14 mouse cellular contexts compared by ENCODE assay signal in genomic region chr4:132569115-132569514, GRCm38 (mm10). TPM values are rescaled to one million over a fixed set of nuclear protein-coding genes. Genes with fewer than 3 reads are reported as not detected.
DNase-seq lines count a peak whose midpoint lies in the region; ATAC-seq and TF ChIP-seq lines count a peak whose summit lies in the region.
"Had no signal": no experiment of that assay in that cellular context is flagged by ENCODE, and none has a peak within 500 bp of the region (broad histone marks: within the 10 kb centered on the region; RNA-seq: fewer than 3 reads in every experiment).

No protein-coding gene starts in this region.

- no peaks in the 10 kb centered on the region for H3K36me3 ChIP-seq in forebrain, postnatal 0 days (ENCODE audit: insufficient read depth)
- no peaks in the 10 kb centered on the region for H3K36me3 ChIP-seq in forebrain, embryonic 11.5 days (ENCODE audit: control insufficient read depth, insufficient read depth, low read length)
- no peaks in the 10 kb centered on the region for H3K36me3 ChIP-seq in liver, postnatal 0 days (replicated peaks; ENCODE audit: insufficient read depth, low read length)
- H3K36me3 ChIP-seq in liver, embryonic 11.5 days (ENCODE audit: control insufficient read depth, insufficient read depth, low read length): no peaks in the 10 kb centered on the region
- no peaks in the 10 kb centered on the region for H3K36me3 ChIP-seq in ES-E14 (ENCODE audit: control insufficient read depth, insufficient read depth, low read length, poor library complexity, severe bottlenecking)
- H3K36me3 ChIP-seq: forebrain, embryonic 12.5 days; limb, embryonic 12.5 days had no signal

- DNase-seq in forebrain, postnatal 0 days: no peak
- DNase-seq in forebrain, embryonic 11.5 days (ENCODE audit: low spot score): no peak
- no peak for DNase-seq in liver, postnatal 0 days
- no peak for DNase-seq in liver, embryonic 11.5 days (ENCODE audit: low spot score)
- peak; percentile 53 for DNase-seq in ES-E14 (ENCODE audit: low read depth, low spot score)
- DNase-seq in mesoderm, embryonic 11.5 days (ENCODE audit: low read depth, low spot score): peak; percentile 15
- DNase-seq in yolk sac, embryonic 10.5 days (ENCODE audit: low spot score): no peak
- DNase-seq in c-Kit-positive CD71-positive TER-119-positive erythroid progenitor cells, embryonic 14.5 days (ENCODE audit: low spot score): no peak
- DNase-seq: cerebellum, adult 2 months; gastrocnemius, postnatal 25 days; kidney, adult 11 months; lung, postnatal 4 days had no signal

- TF ChIP-seq EP300 in liver, postnatal 0 days (IDR thresholded peaks at IDR 0.05; ENCODE audit: low read depth): no peak

- ATAC-seq in forebrain, postnatal 0 days: no peak
- no peak for ATAC-seq in forebrain, embryonic 11.5 days (replicated peaks; ENCODE audit: low FRiP score)
- ATAC-seq in liver, postnatal 0 days: no peak
- no peak for ATAC-seq in liver, embryonic 11.5 days (replicated peaks; ENCODE audit: low FRiP score)

- H3K4me1 ChIP-seq in forebrain, postnatal 0 days (ENCODE audit: insufficient read depth): no peaks in the 10 kb centered on the region
- H3K4me1 ChIP-seq in forebrain, embryonic 11.5 days (replicated peaks; ENCODE audit: control insufficient read depth, insufficient read depth, low read length): no peaks in the 10 kb centered on the region
- peaks cover 14% of the 10 kb centered on the region; the same call in 1 of the 2 replicates for H3K4me1 ChIP-seq in liver, postnatal 0 days (ENCODE audit: insufficient read depth)
- H3K4me1 ChIP-seq in liver, embryonic 11.5 days (replicated peaks; ENCODE audit: control insufficient read depth, insufficient read depth, low read length): peaks cover under 1% of the 10 kb centered on the region; the same call in 1 of the 2 replicates
- H3K4me1 ChIP-seq in ES-E14 (ENCODE audit: control insufficient read depth in 2 of 2, insufficient read depth in 2 of 2, low read length in 2 of 2, poor library complexity in 1 of 2): peaks cover 4 to 6% of the 10 kb centered on the region in 2 experiments; a peak in 2 of 4 replicates
- H3K4me1 ChIP-seq: limb, embryonic 12.5 days had no signal

- H3K9ac ChIP-seq in forebrain, postnatal 0 days: no peak overlapping the region
- H3K9ac ChIP-seq in forebrain, embryonic 11.5 days (ENCODE audit: low read length): no peak overlapping the region
- no peak overlapping the region for H3K9ac ChIP-seq in liver, postnatal 0 days (replicated peaks)
- no peak overlapping the region for H3K9ac ChIP-seq in liver, embryonic 11.5 days (ENCODE audit: low read depth, low read length)
- H3K9ac ChIP-seq in ES-E14 (ENCODE audit: insufficient read depth, low read depth, low read length, poor library complexity, severe bottlenecking): no peak overlapping the region
- H3K9ac ChIP-seq: forebrain, embryonic 12.5 days; limb, embryonic 12.5 days had no signal

- H3K9me3 ChIP-seq in forebrain, postnatal 0 days (ENCODE audit: low read length): no peaks in the 10 kb centered on the region
- H3K9me3 ChIP-seq in forebrain, embryonic 11.5 days (ENCODE audit: control insufficient read depth, low read length): no peaks in the 10 kb centered on the region
- no peaks in the 10 kb centered on the region for H3K9me3 ChIP-seq in liver, postnatal 0 days (ENCODE audit: low read length)
- no peaks in the 10 kb centered on the region for H3K9me3 ChIP-seq in liver, embryonic 11.5 days (ENCODE audit: control insufficient read depth, low read length)
- H3K9me3 ChIP-seq in ES-E14 (ENCODE audit: control insufficient read depth, insufficient read depth, low read depth, low read length): no peaks in the 10 kb centered on the region

- WGBS in forebrain, postnatal 0 days: 88% methylated on average over 5 of the region's 5 CpGs
- 91% methylated on average over 5 of the region's 5 CpGs for WGBS in forebrain, embryonic 11.5 days
- WGBS in liver, postnatal 0 days (ENCODE audit: insufficient replicate concordance): 87% methylated on average over 5 of the region's 5 CpGs
- 91% methylated on average over 5 of the region's 5 CpGs for WGBS in liver, embryonic 11.5 days

- H3K27ac ChIP-seq in forebrain, postnatal 0 days (ENCODE audit: low read depth, low read length): no peak overlapping the region
- no peak overlapping the region for H3K27ac ChIP-seq in forebrain, embryonic 11.5 days (ENCODE audit: low read depth, low read length)
- H3K27ac ChIP-seq in liver, postnatal 0 days (ENCODE audit: low read depth): no peak overlapping the region
- H3K27ac ChIP-seq in liver, embryonic 11.5 days (ENCODE audit: low read depth, low read length): no peak overlapping the region
- peak overlapping the region; percentile 18; the same call in 1 of the 2 replicates for H3K27ac ChIP-seq in ES-E14 (ENCODE audit: insufficient read depth, low read depth, low read length, poor library complexity, severe bottlenecking)
- H3K27ac ChIP-seq: forebrain, embryonic 12.5 days; limb, embryonic 12.5 days had no signal

- in situ Hi-C loops in ES-E14 (cut with MboI; ENCODE audit: low sequenced_read_pairs in 2 of 2, unreplicated experiment in 2 of 2): no loop called here

- peak; percentile 41; the same call in 1 of the 2 replicates for TF ChIP-seq CTCF in forebrain, postnatal 0 days (IDR thresholded peaks at IDR 0.05; ENCODE audit: low read depth)
- TF ChIP-seq CTCF in liver, postnatal 0 days (IDR thresholded peaks at IDR 0.05; ENCODE audit: low read depth): peak; percentile 67

- no peak overlapping the region for H3K4me2 ChIP-seq in forebrain, postnatal 0 days (ENCODE audit: low read depth)
- H3K4me2 ChIP-seq in forebrain, embryonic 11.5 days (ENCODE audit: low read depth, low read length, severe bottlenecking): no peak overlapping the region
- H3K4me2 ChIP-seq in liver, postnatal 0 days (ENCODE audit: low read depth, low read length): no peak overlapping the region
- no peak overlapping the region for H3K4me2 ChIP-seq in liver, embryonic 11.5 days
- H3K4me2 ChIP-seq: forebrain, embryonic 12.5 days; limb, embryonic 12.5 days had no signal

- no peaks in the 10 kb centered on the region for H3K27me3 ChIP-seq in forebrain, postnatal 0 days (ENCODE audit: insufficient read depth, low read length)
- H3K27me3 ChIP-seq in forebrain, embryonic 11.5 days (ENCODE audit: control insufficient read depth, insufficient read depth, low read length): no peaks in the 10 kb centered on the region
- H3K27me3 ChIP-seq in liver, postnatal 0 days (ENCODE audit: insufficient read depth, low read length): no peaks in the 10 kb centered on the region
- no peaks in the 10 kb centered on the region for H3K27me3 ChIP-seq in liver, embryonic 11.5 days (replicated peaks; ENCODE audit: control insufficient read depth, insufficient read depth, low read length)
- H3K27me3 ChIP-seq: forebrain, embryonic 12.5 days; limb, embryonic 12.5 days had no signal

- no peak overlapping the region for H3K4me3 ChIP-seq in forebrain, postnatal 0 days (ENCODE audit: low read depth, low read length)
- no peak overlapping the region for H3K4me3 ChIP-seq in forebrain, embryonic 11.5 days (ENCODE audit: low read depth, low read length)
- no peak overlapping the region for H3K4me3 ChIP-seq in liver, postnatal 0 days (ENCODE audit: low read depth, low read length)
- no peak overlapping the region for H3K4me3 ChIP-seq in liver, embryonic 11.5 days (ENCODE audit: low read depth, low read length)
- H3K4me3 ChIP-seq in ES-E14 (ENCODE audit: insufficient read depth in 1 of 2, low read depth in 1 of 2, low read length in 2 of 2, poor library complexity in 1 of 2, severe bottlenecking in 1 of 2): no peak overlapping the region
- H3K4me3 ChIP-seq: forebrain, embryonic 12.5 days; limb, embryonic 12.5 days had no signal

TF ChIP-seq in ES-E14, 5 proteins besides CTCF, POLR2A, EP300 and RAD21:
- TF ChIP-seq ZC3H11A (IDR thresholded peaks at IDR 0.05; ENCODE audit: borderline replicate concordance, low read depth, low read length): peak; percentile 53
- TF ChIP-seq HCFC1 (IDR thresholded peaks at IDR 0.05; ENCODE audit: borderline replicate concordance, insufficient read depth, low read length): no peak

RNA-seq across cellular contexts. Expression of gene Ptafr, which starts 5.2 kb away (rescaled TPM):
- total RNA-seq in forebrain, postnatal 0 days (2014; rRNA removed): 0.38 TPM in 2 replicates
- 0.23 and 0.38 TPM in 2 replicates for polyA plus RNA-seq in forebrain, postnatal 0 days (2015; fragmentation: Nextera tagmentation; extraction: Ambion mirVana)
- 0.25 and 0.40 TPM in 2 replicates for polyA plus RNA-seq in forebrain, embryonic 11.5 days (2014; fragmentation: Nextera tagmentation; extraction: Ambion mirVana)
- 1.0 and 1.3 TPM in 2 replicates for polyA plus RNA-seq in liver, postnatal 0 days (2015; fragmentation: Nextera tagmentation; extraction: Ambion mirVana)
- polyA plus RNA-seq in liver, embryonic 11.5 days (2014; fragmentation: Nextera tagmentation; extraction: Ambion mirVana): 0.73 and 0.85 TPM in 2 replicates
- total RNA-seq in ES-E14 (2012; rRNA removed): 0.26 and 0.40 TPM in 2 replicates

RNA-seq across cellular contexts. Expression of gene Dnajc8, which starts 33.8 kb away (rescaled TPM):
- total RNA-seq in forebrain, postnatal 0 days (2014; rRNA removed): 103 and 111 TPM in 2 replicates
- polyA plus RNA-seq in forebrain, postnatal 0 days (2015; fragmentation: Nextera tagmentation; extraction: Ambion mirVana): 151 and 165 TPM in 2 replicates
- 208 and 217 TPM in 2 replicates for polyA plus RNA-seq in forebrain, embryonic 11.5 days (2014; fragmentation: Nextera tagmentation; extraction: Ambion mirVana)
- 70.7 and 71.5 TPM in 2 replicates for polyA plus RNA-seq in liver, postnatal 0 days (2015; fragmentation: Nextera tagmentation; extraction: Ambion mirVana)
- polyA plus RNA-seq in liver, embryonic 11.5 days (2014; fragmentation: Nextera tagmentation; extraction: Ambion mirVana): 241 and 245 TPM in 2 replicates
- total RNA-seq in ES-E14 (2012; rRNA removed): 127 and 167 TPM in 2 replicates

RNA-seq across cellular contexts. Expression of gene Atpif1, which starts 35.7 kb away (rescaled TPM):
- total RNA-seq in forebrain, postnatal 0 days (2014; rRNA removed): 898 and 1,334 TPM in 2 replicates
- 1,829 and 2,415 TPM in 2 replicates for polyA plus RNA-seq in forebrain, postnatal 0 days (2015; fragmentation: Nextera tagmentation; extraction: Ambion mirVana)
- 905 and 906 TPM in 2 replicates for polyA plus RNA-seq in forebrain, embryonic 11.5 days (2014; fragmentation: Nextera tagmentation; extraction: Ambion mirVana)
- 935 and 945 TPM in 2 replicates for polyA plus RNA-seq in liver, postnatal 0 days (2015; fragmentation: Nextera tagmentation; extraction: Ambion mirVana)
- 1,813 and 1,952 TPM in 2 replicates for polyA plus RNA-seq in liver, embryonic 11.5 days (2014; fragmentation: Nextera tagmentation; extraction: Ambion mirVana)
- total RNA-seq in ES-E14 (2012; rRNA removed): 485 and 496 TPM in 2 replicates

RNA-seq across cellular contexts. Expression of gene Sesn2, which starts 58.8 kb away (rescaled TPM):
- 6.3 and 15.1 TPM in 2 replicates for total RNA-seq in forebrain, postnatal 0 days (2014; rRNA removed)
- polyA plus RNA-seq in forebrain, postnatal 0 days (2015; fragmentation: Nextera tagmentation; extraction: Ambion mirVana): 6.9 and 9.0 TPM in 2 replicates
- polyA plus RNA-seq in forebrain, embryonic 11.5 days (2014; fragmentation: Nextera tagmentation; extraction: Ambion mirVana): 9.4 and 9.5 TPM in 2 replicates
- polyA plus RNA-seq in liver, postnatal 0 days (2015; fragmentation: Nextera tagmentation; extraction: Ambion mirVana): 7.3 and 8.7 TPM in 2 replicates
- polyA plus RNA-seq in liver, embryonic 11.5 days (2014; fragmentation: Nextera tagmentation; extraction: Ambion mirVana): 10.2 and 10.5 TPM in 2 replicates
- 75.8 and 96.1 TPM in 2 replicates for total RNA-seq in ES-E14 (2012; rRNA removed)

Comparison
In these comparisons a context has a peak if more than half of its experiments do, and no peak if none do; other contexts are left out.
1. DNase-seq: peak in ES-E14 (single experiment) and mesoderm, embryonic 11.5 days (single experiment); none in forebrain, postnatal 0 days (single experiment), forebrain, embryonic 11.5 days (single experiment), liver, postnatal 0 days (single experiment), liver, embryonic 11.5 days (single experiment), yolk sac, embryonic 10.5 days (single experiment) and c-Kit-positive CD71-positive TER-119-positive erythroid progenitor cells, embryonic 14.5 days (single experiment).